Mouse (Mus musculus) lung, postnatal 0 days (tissue): ENCODE data around the gene Fbxl5.

Experiments used
- CTCF ChIP-seq: IDR thresholded peaks from 2 replicates; pipeline ENCODE4 v1.5.1; 2016; ENCODE audit warnings: antibody characterized with exemption, mild to moderate bottlenecking
- EP300 ChIP-seq: IDR thresholded peaks from 2 replicates; pipeline ENCODE4 v1.6.1; 2016; ENCODE audit warnings: antibody characterized with exemption, mild to moderate bottlenecking, control low read depth

DNA sequence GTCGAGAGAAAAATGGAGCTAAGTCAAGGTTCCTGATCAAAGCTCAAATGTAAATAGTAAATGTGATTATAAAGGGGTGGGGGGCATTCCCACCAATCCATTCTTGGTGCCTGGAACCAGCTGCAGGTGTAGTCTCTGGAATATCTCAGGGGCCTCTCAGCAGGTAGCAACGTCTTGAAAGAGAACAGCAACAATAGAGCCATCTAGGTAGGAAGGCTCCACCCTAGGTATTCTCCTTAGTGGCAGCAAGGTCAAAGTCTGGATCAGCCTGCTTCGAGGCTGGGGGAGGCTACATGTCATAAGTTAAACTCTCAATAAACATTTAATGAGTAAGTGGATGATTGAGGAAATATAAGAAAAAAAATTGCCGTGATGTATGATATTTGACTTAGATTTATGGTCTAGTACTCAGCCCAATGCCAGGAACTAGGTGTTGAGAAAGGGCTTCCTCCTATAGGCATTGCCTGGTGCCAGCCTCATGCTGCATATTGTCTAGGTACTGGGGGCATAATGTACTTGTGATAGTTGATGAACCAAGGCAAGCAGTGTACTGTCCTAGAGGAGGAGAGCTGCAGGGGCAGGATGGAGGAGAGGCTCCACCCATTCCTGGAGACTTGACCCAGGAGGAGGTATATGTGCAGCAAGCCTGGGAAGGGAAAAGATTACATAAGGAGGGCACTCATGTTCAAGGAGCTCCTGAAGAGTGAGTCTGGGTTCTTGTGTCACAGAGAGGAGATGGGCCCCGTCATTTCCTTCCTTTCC lies 39.4 kb upstream of the Fbxl5 start:
- TF ChIP-seq CTCF (no peak), EP300 (no peak)
